Mouse (Mus musculus): ENCODE measurements around the gene Fgf12.

- TF ChIP-seq POLR2A (IDR thresholded peaks at IDR 0.05; ENCODE audit: extremely low read depth, insufficient read depth, low read length) (no peak), CTCF (IDR thresholded peaks at IDR 0.05; ENCODE audit: low read depth, low read length) (no peak)
Observed at GRCm38 (mm10) chr16:28681625-28682024, 71.2 kb downstream of the Fgf12 start.
